Mouse (Mus musculus): ENCODE results near the gene Npas4. TPM values are rescaled to one million over a fixed set of nuclear protein-coding genes. Genes with fewer than 3 reads are reported as not detected.

Gene Npas4
- total RNA-seq, 1 experiment: 0.09 TPM

- no peak for TF ChIP-seq CHD2 (IDR thresholded peaks at IDR 0.05; ENCODE audit: low read depth, low read length)
- no peak for TF ChIP-seq ZNF384 (IDR thresholded peaks at IDR 0.05; ENCODE audit: low read depth, low read length)
- TF ChIP-seq HCFC1 (IDR thresholded peaks at IDR 0.05; ENCODE audit: borderline replicate concordance, insufficient read depth, low read length): no peak
- no peak for TF ChIP-seq MAFK (IDR thresholded peaks at IDR 0.05; ENCODE audit: insufficient read depth, low read depth, low read length)
- no peak for TF ChIP-seq ZC3H11A (IDR thresholded peaks at IDR 0.05; ENCODE audit: borderline replicate concordance, low read depth, low read length)
- Histone ChIP-seq H3K36me3 (ENCODE audit: control insufficient read depth, insufficient read depth, low read length, poor library complexity, severe bottlenecking) (no peaks in the 10 kb centered on the region), H3K9me3 (ENCODE audit: control insufficient read depth, insufficient read depth, low read depth, low read length) (no peaks in the 10 kb centered on the region), H3K9ac (ENCODE audit: insufficient read depth, low read depth, low read length, poor library complexity, severe bottlenecking) (no peak overlapping the region), H3K4me3 (ENCODE audit: insufficient read depth in 1 of 2, low read depth in 1 of 2, low read length in 2 of 2, poor library complexity in 1 of 2, severe bottlenecking in 1 of 2) (no peak overlapping the region), H3K4me1 (ENCODE audit: control insufficient read depth in 2 of 2, insufficient read depth in 2 of 2, low read length in 2 of 2, poor library complexity in 1 of 2) (peaks cover 0 to 3% of the 10 kb centered on the region in 2 experiments; a peak in 1 of 4 replicates), H3K27ac (ENCODE audit: insufficient read depth, low read depth, low read length, poor library complexity, severe bottlenecking) (no peak overlapping the region)
- in situ Hi-C loops (cut with MboI; ENCODE audit: low sequenced_read_pairs in 2 of 2, unreplicated experiment in 2 of 2): loop anchor here in 1 of 2 experiments (25.0 kb wide), 1 partner anchor 362 kb away; the partner anchor contains the start of gene Rce1
- DNase-seq (ENCODE audit: low read depth, low spot score): no peak
Observed at GRCm38 (mm10) chr19:4999445-5000140, 9.5 kb upstream of the Npas4 start.

GRCm38 (mm10) chr19:4994043-4994442, 3.9 kb upstream of the Npas4 start:
- Histone ChIP-seq H3K27ac (ENCODE audit: insufficient read depth, low read depth, low read length, poor library complexity, severe bottlenecking) (no peak overlapping the region), H3K36me3 (ENCODE audit: control insufficient read depth, insufficient read depth, low read length, poor library complexity, severe bottlenecking) (no peaks in the 10 kb centered on the region), H3K9me3 (ENCODE audit: control insufficient read depth, insufficient read depth, low read depth, low read length) (no peaks in the 10 kb centered on the region), H3K4me1 (ENCODE audit: control insufficient read depth in 2 of 2, insufficient read depth in 2 of 2, low read length in 2 of 2, poor library complexity in 1 of 2) (peaks cover 0 to 7% of the 10 kb centered on the region in 2 experiments; a peak in 1 of 4 replicates), H3K9ac (ENCODE audit: insufficient read depth, low read depth, low read length, poor library complexity, severe bottlenecking) (no peak overlapping the region), H3K4me3 (ENCODE audit: insufficient read depth in 1 of 2, low read depth in 1 of 2, low read length in 2 of 2, poor library complexity in 1 of 2, severe bottlenecking in 1 of 2) (no peak overlapping the region)
- no peak for DNase-seq (ENCODE audit: low read depth, low spot score)
- in situ Hi-C loops (cut with MboI; ENCODE audit: low sequenced_read_pairs in 2 of 2, unreplicated experiment in 2 of 2): loop anchor here in 1 of 2 experiments (25.0 kb wide), 1 partner anchor 357 kb away; the partner anchor contains the start of gene Rce1
- TF ChIP-seq ZNF384 (IDR thresholded peaks at IDR 0.05; ENCODE audit: low read depth, low read length): no peak
- no peak for TF ChIP-seq CHD2 (IDR thresholded peaks at IDR 0.05; ENCODE audit: low read depth, low read length)
- no peak for TF ChIP-seq MAFK (IDR thresholded peaks at IDR 0.05; ENCODE audit: insufficient read depth, low read depth, low read length)
- TF ChIP-seq ZC3H11A (IDR thresholded peaks at IDR 0.05; ENCODE audit: borderline replicate concordance, low read depth, low read length): no peak
- no peak for TF ChIP-seq HCFC1 (IDR thresholded peaks at IDR 0.05; ENCODE audit: borderline replicate concordance, insufficient read depth, low read length)

GRCm38 (mm10) chr19:4992904-4993303, 2.8 kb upstream of the Npas4 start:
- TF ChIP-seq HCFC1 (IDR thresholded peaks at IDR 0.05; ENCODE audit: borderline replicate concordance, insufficient read depth, low read length) (0 out of 2 replicates have a peak, but pooled peaks have one; percentile 7), ZC3H11A (IDR thresholded peaks at IDR 0.05; ENCODE audit: borderline replicate concordance, low read depth, low read length) (no peak), MAFK (IDR thresholded peaks at IDR 0.05; ENCODE audit: insufficient read depth, low read depth, low read length) (0 out of 2 replicates have a peak, but pooled peaks have one; percentile 19), CHD2 (IDR thresholded peaks at IDR 0.05; ENCODE audit: low read depth, low read length) (no peak), ZNF384 (IDR thresholded peaks at IDR 0.05; ENCODE audit: low read depth, low read length) (no peak)
- Histone ChIP-seq H3K9ac (ENCODE audit: insufficient read depth, low read depth, low read length, poor library complexity, severe bottlenecking) (no peak overlapping the region), H3K4me1 (ENCODE audit: control insufficient read depth in 2 of 2, insufficient read depth in 2 of 2, low read length in 2 of 2, poor library complexity in 1 of 2) (peaks cover 0 to 7% of the 10 kb centered on the region in 2 experiments; a peak in 1 of 4 replicates), H3K27ac (ENCODE audit: insufficient read depth, low read depth, low read length, poor library complexity, severe bottlenecking) (no peak overlapping the region), H3K4me3 (ENCODE audit: insufficient read depth in 1 of 2, low read depth in 1 of 2, low read length in 2 of 2, poor library complexity in 1 of 2, severe bottlenecking in 1 of 2) (no peak overlapping the region), H3K36me3 (ENCODE audit: control insufficient read depth, insufficient read depth, low read length, poor library complexity, severe bottlenecking) (no peaks in the 10 kb centered on the region), H3K9me3 (ENCODE audit: control insufficient read depth, insufficient read depth, low read depth, low read length) (no peaks in the 10 kb centered on the region)
- in situ Hi-C loops (cut with MboI; ENCODE audit: low sequenced_read_pairs in 2 of 2, unreplicated experiment in 2 of 2): loop anchor here in 1 of 2 experiments (25.0 kb wide), 1 partner anchor 356 kb away; the partner anchor contains the start of gene Rce1
- no peak for DNase-seq (ENCODE audit: low read depth, low spot score)

DNA sequence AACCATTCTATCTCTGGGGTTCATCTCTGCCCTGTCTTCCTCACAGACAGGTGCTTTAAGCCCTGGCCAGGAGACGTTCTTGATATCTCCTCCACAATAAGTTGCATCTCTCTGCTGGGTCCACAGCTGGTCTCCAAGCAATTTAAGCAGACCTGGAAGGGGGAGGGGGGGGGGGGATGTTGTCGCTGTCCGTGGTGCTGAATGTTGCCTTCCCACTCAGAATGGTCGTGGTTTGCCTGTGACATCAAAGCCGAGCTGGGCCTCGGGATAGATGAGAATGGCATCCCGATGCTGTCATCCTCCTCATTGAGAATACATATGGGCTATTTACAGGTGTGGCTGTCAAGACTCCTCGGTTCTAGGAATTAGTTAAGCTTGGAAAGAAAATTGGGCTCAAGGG, 2.3 kb upstream of the Npas4 start:
- DNase-seq (ENCODE audit: low read depth, low spot score): no peak
- Histone ChIP-seq H3K9ac (ENCODE audit: insufficient read depth, low read depth, low read length, poor library complexity, severe bottlenecking) (no peak overlapping the region), H3K4me1 (ENCODE audit: control insufficient read depth in 2 of 2, insufficient read depth in 2 of 2, low read length in 2 of 2, poor library complexity in 1 of 2) (peaks cover 0 to 4% of the 10 kb centered on the region in 2 experiments; a peak in 1 of 4 replicates), H3K9me3 (ENCODE audit: control insufficient read depth, insufficient read depth, low read depth, low read length) (no peaks in the 10 kb centered on the region), H3K27ac (ENCODE audit: insufficient read depth, low read depth, low read length, poor library complexity, severe bottlenecking) (no peak overlapping the region), H3K4me3 (ENCODE audit: insufficient read depth in 1 of 2, low read depth in 1 of 2, low read length in 2 of 2, poor library complexity in 1 of 2, severe bottlenecking in 1 of 2) (no peak overlapping the region), H3K36me3 (ENCODE audit: control insufficient read depth, insufficient read depth, low read length, poor library complexity, severe bottlenecking) (no peaks in the 10 kb centered on the region)
- 0 out of 2 replicates have a peak, but pooled peaks have one; percentile 13 for TF ChIP-seq HCFC1 (IDR thresholded peaks at IDR 0.05; ENCODE audit: borderline replicate concordance, insufficient read depth, low read length)
- TF ChIP-seq MAFK (IDR thresholded peaks at IDR 0.05; ENCODE audit: insufficient read depth, low read depth, low read length): no peak
- TF ChIP-seq CHD2 (IDR thresholded peaks at IDR 0.05; ENCODE audit: low read depth, low read length): no peak
- TF ChIP-seq ZNF384 (IDR thresholded peaks at IDR 0.05; ENCODE audit: low read depth, low read length): no peak
- TF ChIP-seq ZC3H11A (IDR thresholded peaks at IDR 0.05; ENCODE audit: borderline replicate concordance, low read depth, low read length): no peak
- in situ Hi-C loops (cut with MboI; ENCODE audit: low sequenced_read_pairs in 2 of 2, unreplicated experiment in 2 of 2): loop anchor here in 1 of 2 experiments (25.0 kb wide), 1 partner anchor 355 kb away; the partner anchor contains the start of gene Rce1

Data from ES-E14 (cell line).